Mouse (Mus musculus): Measurements from ENCODE around the gene Lrmda. TPM values are rescaled to one million over a fixed set of nuclear protein-coding genes. Genes with fewer than 3 reads are reported as not detected.

Lrmda gene
- total and polyA plus RNA-seq, 3 experiments: 5.1 to 5.9 TPM; not detected in 1

- Histone ChIP-seq H3K27ac (ENCODE audit: control insufficient read depth, low read depth, low read length) (no peak overlapping the region), H3K9me3 (replicated peaks; ENCODE audit: insufficient read depth, low read length) (no peaks in the 10 kb centered on the region), H3K4me3 (ENCODE audit: control insufficient read depth in 1 of 2, insufficient read depth in 1 of 2, low read depth in 2 of 2, low read length in 2 of 2) (no peak overlapping the region), H3K9ac (ENCODE audit: control insufficient read depth, low read depth, low read length, poor library complexity, severe bottlenecking) (no peak overlapping the region), H3K79me2 (ENCODE audit: control insufficient read depth, insufficient read depth, low read length, poor library complexity) (no peaks in the 10 kb centered on the region), H3K27me3 (ENCODE audit: control insufficient read depth in 1 of 2, insufficient read depth in 2 of 2, low read length in 2 of 2) (no peaks in the 10 kb centered on the region), H3K4me1 (ENCODE audit: control insufficient read depth in 1 of 2, insufficient read depth in 2 of 2, low read length in 2 of 2) (peaks cover 19 to 24% of the 10 kb centered on the region in 2 experiments), H3K36me3 (ENCODE audit: control insufficient read depth in 1 of 2, insufficient read depth in 2 of 2, low read length in 2 of 2) (peaks cover 0 to 26% of the 10 kb centered on the region in 2 experiments; a peak in 2 of 4 replicates)
- TF ChIP-seq ZNF384 (IDR thresholded peaks at IDR 0.05; ENCODE audit: low read depth, low read length) (no peak), CHD1 (IDR thresholded peaks at IDR 0.05; ENCODE audit: low read depth, low read length) (no peak), USF2 (IDR thresholded peaks at IDR 0.05; ENCODE audit: borderline replicate concordance in 1 of 2, insufficient read depth in 1 of 2, low read depth in 1 of 2, low read length in 2 of 2) (no peak), USF1 (IDR thresholded peaks at IDR 0.05; ENCODE audit: low read depth, low read length) (no peak), MAX (IDR thresholded peaks at IDR 0.05; ENCODE audit: low read length) (no peak), MAZ (IDR thresholded peaks at IDR 0.05; ENCODE audit: low read depth, low read length) (no peak), NRF1 (IDR thresholded peaks at IDR 0.05; ENCODE audit: insufficient read depth, low read depth, low read length, poor library complexity, severe bottlenecking) (no peak), HCFC1 (IDR thresholded peaks at IDR 0.05; ENCODE audit: low read depth, low read length) (no peak)
- DNase-seq (ENCODE audit: low read depth, low spot score): no peak
These were observed 202.5 kb downstream of the Lrmda start for GRCm38 (mm10) chr14:22222038-22222437.

- H3K4me1 ChIP-seq (ENCODE audit: control insufficient read depth in 1 of 2, insufficient read depth in 2 of 2, low read length in 2 of 2): peaks cover 18 to 27% of the 10 kb centered on the region in 2 experiments
- no peak overlapping the region for H3K4me3 ChIP-seq (ENCODE audit: control insufficient read depth in 1 of 2, insufficient read depth in 1 of 2, low read depth in 2 of 2, low read length in 2 of 2)
- peaks cover 0 to 26% of the 10 kb centered on the region in 2 experiments; a peak in 2 of 4 replicates for H3K36me3 ChIP-seq (ENCODE audit: control insufficient read depth in 1 of 2, insufficient read depth in 2 of 2, low read length in 2 of 2)
- H3K27me3 ChIP-seq (ENCODE audit: control insufficient read depth in 1 of 2, insufficient read depth in 2 of 2, low read length in 2 of 2): no peaks in the 10 kb centered on the region
- H3K9me3 ChIP-seq (replicated peaks; ENCODE audit: insufficient read depth, low read length): no peaks in the 10 kb centered on the region
- no peak for DNase-seq (ENCODE audit: low read depth, low spot score)
- H3K9ac ChIP-seq (ENCODE audit: control insufficient read depth, low read depth, low read length, poor library complexity, severe bottlenecking): no peak overlapping the region
- no peak overlapping the region for H3K27ac ChIP-seq (ENCODE audit: control insufficient read depth, low read depth, low read length)
- no peaks in the 10 kb centered on the region for H3K79me2 ChIP-seq (ENCODE audit: control insufficient read depth, insufficient read depth, low read length, poor library complexity)
- TF ChIP-seq POLR2AphosphoS2 (IDR thresholded peaks at IDR 0.05; ENCODE audit: low read length) (no peak), MYC (IDR thresholded peaks at IDR 0.05; ENCODE audit: low read depth, low read length) (no peak), ELF1 (IDR thresholded peaks at IDR 0.05; ENCODE audit: low read depth, low read length) (no peak), BHLHE40 (IDR thresholded peaks at IDR 0.05; ENCODE audit: borderline replicate concordance, low read depth, low read length) (no peak), NRF1 (IDR thresholded peaks at IDR 0.05; ENCODE audit: insufficient read depth, low read depth, low read length, poor library complexity, severe bottlenecking) (no peak), JUND (IDR thresholded peaks at IDR 0.05; ENCODE audit: low read depth, low read length) (no peak), TCF12 (IDR thresholded peaks at IDR 0.05; ENCODE audit: low read depth, low read length) (no peak), POLR2A (IDR thresholded peaks at IDR 0.05; ENCODE audit: control insufficient read depth in 1 of 2, insufficient read depth in 1 of 2, low read depth in 1 of 2, low read length in 2 of 2, poor library complexity in 1 of 2) (no peak), GABPA (IDR thresholded peaks at IDR 0.05; ENCODE audit: low read depth, low read length) (no peak), RCOR1 (IDR thresholded peaks at IDR 0.05; ENCODE audit: low read depth, low read length) (no peak), POLR2AphosphoS5 (IDR thresholded peaks at IDR 0.05; ENCODE audit: borderline replicate concordance, low read depth, low read length) (no peak), CTCF (IDR thresholded peaks at IDR 0.05 in 2 of 3, conservative IDR thresholded peaks at IDR 0.05 in 1 of 3; ENCODE audit: control insufficient read depth in 1 of 3, insufficient read depth in 1 of 3, low read depth in 2 of 3, low read length in 3 of 3, poor library complexity in 1 of 3, severe bottlenecking in 1 of 3) (no peak)
These were observed 203.1 kb downstream of the Lrmda start for GRCm38 (mm10) chr14:22222574-22222973.
